Mouse (Mus musculus) megakaryocyte, embryonic 14.5 days (primary cell): ENCODE measurements around the gene Fpgs. TPM values are rescaled to one million over a fixed set of nuclear protein-coding genes. Genes with fewer than 3 reads are reported as not detected.

Experiments
- H3K27me3 ChIP-seq: replicated peaks from 2 replicates; pipeline ENCODE3; 2012; ENCODE audit warnings: inconsistent platforms
- H3K36me3 ChIP-seq: replicated peaks from 2 replicates; pipeline ENCODE3; 2012; ENCODE audit warnings: low read length, inconsistent platforms, mixed read lengths
- H3K4me1 ChIP-seq: 2 replicates; pipeline ENCODE4 v1.6.1; 2012; ENCODE audit warnings: inconsistent platforms
- H3K4me3 ChIP-seq: replicated peaks from 2 replicates; pipeline ENCODE3; 2012; ENCODE audit warnings: moderate library complexity, mild to moderate bottlenecking, inconsistent platforms
- H3K9me3 ChIP-seq: 2 replicates; pipeline ENCODE4 v1.6.1; 2012; ENCODE audit warnings: inconsistent platforms
- FLI1 ChIP-seq: IDR thresholded peaks from 2 replicates; pipeline ENCODE4 v1.6.1; 2012; ENCODE audit warnings: low read length, inconsistent platforms, mixed read lengths
- GATA1 ChIP-seq: IDR thresholded peaks from 3 replicates; pipeline ENCODE4 v1.6.1; 2012; ENCODE audit warnings: mixed read lengths, low read length, inconsistent platforms, borderline replicate concordance
- polyA plus RNA-seq: library from polyadenylated mRNA; stranded (reverse); fragments of >175 nt; gene quantifications from 2 replicates; pipeline ENCODE4 v1.2.3, GENCODE M21; 2012; ENCODE audit warnings: low replicate concordance; ENCODE audit not compliant: insufficient read depth

The Fpgs gene
- polyA plus RNA-seq, 1 experiment = 39.7 TPM

DNA sequence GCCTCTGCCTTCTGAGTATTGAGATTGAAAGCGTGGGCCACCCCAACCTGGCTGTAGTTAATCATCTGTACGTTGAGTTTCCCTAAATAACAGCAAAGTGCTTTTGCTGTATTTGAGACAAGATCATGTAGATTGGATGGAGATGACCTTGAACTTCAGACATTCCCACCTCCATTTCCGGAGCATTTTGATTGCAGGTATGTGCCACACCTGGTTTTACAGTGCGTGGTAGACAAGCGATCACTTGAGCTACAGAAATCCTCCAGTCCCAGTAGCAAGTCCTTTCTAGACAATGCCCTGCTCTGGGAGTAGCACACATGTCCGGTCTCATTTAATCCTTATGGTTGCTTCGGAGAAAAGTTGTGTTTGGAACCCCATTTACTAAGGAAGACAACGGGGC is 899 bp downstream of the Fpgs start:
- peaks cover 31% of the 10 kb centered on the region for H3K4me1 ChIP-seq
- peaks cover 76% of the 10 kb centered on the region for H3K36me3 ChIP-seq
- no peaks in the 10 kb centered on the region for H3K9me3 ChIP-seq
- no peak overlapping the region for H3K4me3 ChIP-seq
- TF ChIP-seq FLI1 (no peak), GATA1 (no peak)
- H3K27me3 ChIP-seq = no peaks in the 10 kb centered on the region

DNA sequence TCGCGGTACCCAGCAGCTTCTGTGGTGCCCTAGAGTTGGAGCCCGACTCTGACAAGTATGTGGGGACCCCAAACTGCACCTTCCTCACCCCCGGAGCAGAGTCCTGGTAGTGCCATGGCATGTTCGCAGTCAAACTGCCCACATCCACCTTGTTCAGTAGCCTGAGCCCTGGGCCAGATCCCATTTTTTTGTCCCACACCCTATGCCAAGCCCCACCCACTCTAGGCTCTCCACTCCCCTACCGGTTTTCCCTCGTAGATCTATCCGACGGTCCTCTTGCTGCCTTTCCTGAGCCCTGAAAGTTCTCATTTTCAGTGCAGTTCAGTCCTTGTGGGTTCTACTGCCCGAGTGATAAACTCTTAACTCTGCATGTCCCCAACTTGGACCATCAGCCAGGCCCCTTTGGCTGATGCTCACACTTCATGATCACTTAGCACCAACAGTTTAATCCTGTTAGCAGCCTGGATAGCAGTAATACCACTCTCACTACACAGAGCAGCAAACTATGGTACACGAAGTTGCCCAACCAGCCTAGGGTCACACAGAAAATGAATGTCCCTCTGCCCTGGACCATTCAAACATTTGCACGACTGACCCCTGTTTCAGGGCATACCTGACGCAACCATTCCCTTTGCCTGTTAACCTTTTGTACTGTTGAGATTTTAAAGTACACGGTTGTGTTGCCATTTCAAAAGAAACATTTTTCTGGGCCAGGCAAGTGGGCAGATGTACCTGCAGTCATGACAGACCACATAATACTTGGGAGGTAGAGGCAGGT is 2.8 kb downstream of the Fpgs start:
- TF ChIP-seq GATA1 = no peak
- H3K4me3 ChIP-seq = no peak overlapping the region
- H3K9me3 ChIP-seq = no peaks in the 10 kb centered on the region
- H3K4me1 ChIP-seq = peaks cover 17% of the 10 kb centered on the region
- H3K27me3 ChIP-seq = no peaks in the 10 kb centered on the region
- peaks cover 59% of the 10 kb centered on the region for H3K36me3 ChIP-seq

DNA sequence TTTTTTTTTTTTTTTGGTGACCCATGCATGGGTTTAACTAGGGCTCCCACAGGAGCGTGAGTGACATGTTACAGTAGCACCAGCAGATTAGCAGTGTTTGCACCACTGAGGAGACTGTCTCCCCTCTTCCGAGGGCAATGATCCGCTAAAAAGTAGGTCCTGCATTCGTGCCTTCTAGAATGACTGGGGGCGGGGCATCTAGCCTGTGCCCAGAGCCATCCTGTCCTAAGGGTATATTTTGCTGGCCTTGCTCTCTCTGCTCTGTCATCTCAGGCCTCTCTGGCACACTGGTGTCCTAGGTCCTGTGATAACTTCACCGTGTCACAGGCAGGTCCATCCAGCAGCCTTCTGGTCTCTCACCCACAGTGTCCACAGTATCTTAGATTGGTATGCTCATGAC is 4.3 kb downstream of the Fpgs start:
- no peak overlapping the region for H3K4me3 ChIP-seq
- H3K9me3 ChIP-seq = no peaks in the 10 kb centered on the region
- no peaks in the 10 kb centered on the region for H3K27me3 ChIP-seq
- no peak for TF ChIP-seq FLI1
- TF ChIP-seq GATA1 = no peak
- H3K4me1 ChIP-seq = peaks cover 9% of the 10 kb centered on the region
- H3K36me3 ChIP-seq = peaks cover 45% of the 10 kb centered on the region

DNA sequence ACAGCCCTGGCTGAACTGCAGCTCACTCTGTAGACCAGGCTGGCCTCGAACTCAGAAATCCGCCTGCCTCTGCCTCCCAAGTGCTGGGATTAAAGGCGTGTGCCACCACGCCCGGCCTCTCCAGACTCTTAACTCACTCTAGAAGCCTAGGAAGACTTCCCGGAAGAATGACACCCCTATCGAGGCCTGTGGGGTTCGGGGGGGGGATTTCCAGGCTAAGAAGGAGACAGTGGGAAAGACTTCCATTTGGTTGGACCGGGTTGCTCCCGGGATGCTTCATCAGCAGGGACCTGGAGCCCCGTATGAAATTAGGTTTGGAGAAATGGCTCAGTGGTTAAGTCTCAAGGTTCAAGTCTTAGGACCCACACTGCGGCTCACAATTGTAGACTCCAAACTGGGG is 9.3 kb downstream of the Fpgs start:
- H3K4me3 ChIP-seq = peak overlapping the region; percentile 96
- TF ChIP-seq FLI1 (no peak), GATA1 (no peak)

DNA sequence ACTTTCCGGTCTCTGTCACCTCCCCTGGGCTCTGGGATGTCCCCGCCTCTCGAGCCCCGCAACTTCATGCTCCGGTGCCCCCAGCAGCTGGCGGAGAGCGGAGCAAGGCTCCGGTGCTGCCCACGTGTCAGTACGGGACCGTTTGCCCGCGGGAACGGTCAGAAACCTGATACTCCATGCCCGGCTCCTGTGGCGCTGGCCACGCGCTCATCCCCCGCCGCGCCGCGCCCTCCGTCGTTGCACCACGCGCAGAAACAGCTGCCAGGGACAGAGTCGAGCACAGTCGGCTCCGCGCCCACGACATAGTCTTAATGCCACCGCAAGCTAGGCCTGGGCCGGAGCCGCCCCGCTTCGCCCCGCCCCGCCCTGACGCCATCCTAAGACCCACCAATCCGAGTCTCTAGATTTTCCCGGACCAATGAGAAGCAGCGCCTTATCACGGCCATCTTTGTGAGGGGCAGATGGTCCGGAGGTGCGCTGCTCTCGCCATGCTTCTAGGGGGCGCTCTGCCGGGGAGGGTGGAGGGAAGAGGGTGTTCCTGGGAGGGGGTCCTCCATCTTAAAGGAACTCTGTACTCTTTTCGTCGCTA is 10.0 kb downstream of the Fpgs start:
- H3K27me3 ChIP-seq = no peaks in the 10 kb centered on the region
- no peaks in the 10 kb centered on the region for H3K9me3 ChIP-seq
- peak; percentile 100 for TF ChIP-seq GATA1
- no peak for TF ChIP-seq FLI1
- H3K36me3 ChIP-seq = peaks cover 16% of the 10 kb centered on the region
- H3K4me3 ChIP-seq = peak overlapping the region; percentile 96
- H3K4me1 ChIP-seq = peaks cover 46% of the 10 kb centered on the region

More for the DNA sequence above, 9.3 kb downstream of the Fpgs start:
- peaks cover 16% of the 10 kb centered on the region for H3K36me3 ChIP-seq
- H3K4me1 ChIP-seq = peaks cover 41% of the 10 kb centered on the region
- no peaks in the 10 kb centered on the region for H3K9me3 ChIP-seq
- H3K27me3 ChIP-seq = no peaks in the 10 kb centered on the region

DNA sequence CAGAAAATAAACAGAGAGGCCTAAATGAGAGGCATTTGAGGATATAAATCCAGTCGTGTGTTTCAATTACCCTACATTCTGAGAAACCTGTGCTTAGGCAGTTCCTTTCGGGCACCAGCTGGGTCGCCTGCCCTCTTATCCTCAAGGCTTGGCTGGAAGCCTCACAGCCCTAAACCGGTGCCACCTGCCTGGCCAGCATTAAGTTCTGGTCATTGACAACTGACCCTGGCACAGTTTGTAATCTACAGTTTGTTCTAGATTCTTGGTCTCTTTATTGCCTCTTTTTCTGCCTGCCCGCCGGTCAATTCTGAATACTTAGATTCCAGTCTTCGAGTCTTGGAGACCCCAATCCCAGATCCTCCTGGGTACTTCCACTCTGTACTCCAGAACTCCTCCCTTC is 10.7 kb downstream of the Fpgs start:
- peak overlapping the region; percentile 96 for H3K4me3 ChIP-seq
- peaks cover 19% of the 10 kb centered on the region for H3K36me3 ChIP-seq
- no peak for TF ChIP-seq GATA1
- no peak for TF ChIP-seq FLI1
- H3K9me3 ChIP-seq = no peaks in the 10 kb centered on the region
- H3K4me1 ChIP-seq = peaks cover 46% of the 10 kb centered on the region
- no peaks in the 10 kb centered on the region for H3K27me3 ChIP-seq

DNA sequence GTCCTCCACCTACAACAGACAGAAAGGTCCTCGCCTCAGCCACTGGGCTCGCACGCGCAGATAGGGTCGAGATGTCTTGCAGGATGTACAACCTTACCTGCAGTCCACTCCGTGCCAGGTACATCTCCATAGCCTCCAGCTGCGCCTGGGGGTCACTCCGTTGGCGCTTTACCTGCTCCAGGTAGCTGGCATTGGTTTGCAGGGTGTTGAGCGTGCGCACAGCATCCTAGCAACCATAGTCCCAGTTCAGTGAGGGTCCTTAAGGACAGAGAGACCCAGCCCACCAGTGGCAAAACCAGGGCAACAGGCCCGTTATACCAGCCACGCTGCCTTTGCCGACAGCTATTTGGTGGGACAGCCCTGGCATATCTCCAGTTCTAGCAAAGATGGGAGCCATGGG is 11.4 kb downstream of the Fpgs start:
- peaks cover 26% of the 10 kb centered on the region for H3K36me3 ChIP-seq
- no peaks in the 10 kb centered on the region for H3K27me3 ChIP-seq
- H3K4me1 ChIP-seq = peaks cover 46% of the 10 kb centered on the region
- H3K4me3 ChIP-seq = peak overlapping the region; percentile 38
- no peaks in the 10 kb centered on the region for H3K9me3 ChIP-seq
- TF ChIP-seq FLI1 = no peak
- TF ChIP-seq GATA1 = no peak

DNA sequence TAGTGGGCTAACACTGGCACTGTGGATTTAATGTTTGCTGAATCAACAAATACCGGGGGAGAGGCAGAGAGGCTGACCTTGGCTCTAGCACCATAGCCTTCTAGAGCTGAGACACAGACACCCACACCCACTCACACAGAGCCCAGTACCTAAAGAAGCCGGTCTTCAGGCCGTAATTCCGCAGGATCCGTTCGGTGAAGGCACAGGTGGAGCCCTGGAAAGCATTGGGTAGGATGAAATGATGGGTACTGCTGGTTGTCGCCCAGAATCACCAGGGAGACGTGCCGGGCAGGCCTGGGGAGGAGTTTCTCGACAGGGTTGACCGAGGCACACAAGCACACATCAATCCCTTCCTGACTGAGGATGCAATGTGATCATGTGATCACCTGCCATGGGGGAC is 12.9 kb downstream of the Fpgs start:
- no peak overlapping the region for H3K4me3 ChIP-seq
- no peaks in the 10 kb centered on the region for H3K27me3 ChIP-seq
- H3K9me3 ChIP-seq = no peaks in the 10 kb centered on the region
- peaks cover 41% of the 10 kb centered on the region for H3K36me3 ChIP-seq
- peaks cover 54% of the 10 kb centered on the region for H3K4me1 ChIP-seq
- TF ChIP-seq FLI1 (no peak), GATA1 (no peak)

DNA sequence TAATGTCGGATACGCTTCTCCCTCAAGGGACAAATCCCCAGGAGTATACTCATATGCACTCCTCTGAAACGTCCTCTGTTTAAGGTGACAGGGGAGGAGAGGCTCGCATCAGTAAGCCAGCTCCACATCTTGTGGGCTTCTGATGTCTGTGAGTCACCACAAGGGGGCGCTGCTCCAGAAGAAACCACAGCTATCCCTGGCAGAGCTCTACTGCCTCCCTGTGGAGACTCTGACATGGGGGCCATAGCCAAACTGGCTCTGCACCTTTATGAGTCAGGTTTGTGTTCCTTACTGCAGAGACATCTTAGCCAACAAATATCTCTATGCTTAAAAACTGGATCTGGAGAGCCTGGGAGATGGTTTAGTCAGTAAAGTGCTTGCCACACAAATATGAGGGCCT is 14.5 kb downstream of the Fpgs start:
- peaks cover 50% of the 10 kb centered on the region for H3K4me1 ChIP-seq
- H3K36me3 ChIP-seq = peaks cover 57% of the 10 kb centered on the region
- H3K9me3 ChIP-seq = no peaks in the 10 kb centered on the region
- H3K4me3 ChIP-seq = no peak overlapping the region
- TF ChIP-seq FLI1 (no peak), GATA1 (no peak)
- H3K27me3 ChIP-seq = no peaks in the 10 kb centered on the region

DNA sequence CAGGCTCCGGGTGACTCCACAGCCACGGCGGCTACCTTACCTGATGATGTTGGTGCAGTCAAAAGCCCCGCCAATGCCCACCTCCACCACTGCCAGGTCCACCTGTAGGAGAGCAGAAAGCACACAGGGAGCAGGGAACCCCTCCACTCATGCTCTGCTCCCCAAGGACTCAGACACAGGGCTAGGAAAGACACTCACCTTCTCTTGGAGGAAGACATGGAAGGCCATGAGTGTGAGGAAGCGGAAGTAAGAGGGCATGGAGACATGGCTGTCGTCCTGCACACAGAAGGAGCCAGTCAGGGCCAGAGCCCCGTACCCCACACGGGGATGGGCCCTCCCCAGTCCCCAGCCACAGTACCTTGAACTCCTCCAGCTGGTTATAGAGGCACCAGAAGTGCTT is 16.4 kb downstream of the Fpgs start:
- Histone ChIP-seq H3K27me3 (no peaks in the 10 kb centered on the region), H3K4me1 (peaks cover 33% of the 10 kb centered on the region), H3K9me3 (no peaks in the 10 kb centered on the region), H3K4me3 (no peak overlapping the region), H3K36me3 (peaks cover 75% of the 10 kb centered on the region)
- no peak for TF ChIP-seq FLI1
- TF ChIP-seq GATA1 = no peak
